Mouse (Mus musculus): ENCODE results near the gene Eno1. TPM values are rescaled to one million over a fixed set of nuclear protein-coding genes. Genes with fewer than 3 reads are reported as not detected.
"Not testable (repeated sequence)": the region's sequence is repeated elsewhere in the genome, so short reads cannot be mapped to it uniquely, and the experiment has no call there.

Gene Eno1
- total and polyA plus RNA-seq, 3 experiments, result 1,109 to 1,985 (median 1,272) TPM

DNA sequence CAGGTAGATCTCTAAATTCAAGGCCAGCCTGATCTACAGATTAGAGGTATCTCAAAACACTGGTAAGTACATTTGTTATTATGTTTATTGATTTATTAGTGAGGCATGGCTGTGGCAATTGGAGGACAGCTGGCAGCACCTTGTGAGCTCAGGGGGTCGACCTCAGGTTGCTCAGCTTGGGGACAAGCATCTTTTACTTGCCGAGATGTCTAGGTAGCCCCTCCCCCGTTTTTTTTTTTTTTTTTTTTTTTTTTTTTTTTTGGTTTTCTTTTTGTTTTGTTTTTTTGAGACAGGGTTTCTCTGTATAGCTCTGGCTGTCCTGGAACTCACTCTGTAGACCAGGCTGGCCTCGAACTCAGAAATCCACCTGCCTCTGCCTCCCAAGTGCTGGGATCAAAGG, 34.2 kb downstream of the Eno1 start:
- in situ Hi-C loops (cut with MboI; ENCODE audit: low pct_ligation_motif_present, low pct_unique_long_range_greater_than_20kb, low sequenced_read_pairs); H3K36me3 ChIP-seq (replicated peaks in 1 of 2; ENCODE audit: control insufficient read depth in 1 of 2, insufficient read depth in 1 of 2, low read length in 1 of 2); H3K79me2 ChIP-seq (replicated peaks; ENCODE audit: control insufficient read depth, extremely low read depth, insufficient read depth, poor library complexity, severe bottlenecking); H3K4me2 ChIP-seq (ENCODE audit: insufficient read depth, low read depth, poor library complexity, severe bottlenecking); H3K27me3 ChIP-seq (replicated peaks); H3K9me3 ChIP-seq (replicated peaks; ENCODE audit: low read length); H3K27ac ChIP-seq (ENCODE audit: insufficient read depth, low read depth); H3K4me3 ChIP-seq (replicated peaks in 1 of 3; ENCODE audit: low read depth in 2 of 3, low read length in 2 of 3, poor library complexity in 1 of 3); H3K9ac ChIP-seq (ENCODE audit: insufficient read depth, low read depth); dilution Hi-C loops (cut with MboI; ENCODE audit: extremely low pct_ligation_motif_present, extremely low pct_unique_long_range_greater_than_20kb, low sequenced_read_pairs); DNase-seq (ENCODE audit: extremely low read depth): not testable (repeated sequence)
- H3K4me1 ChIP-seq (ENCODE audit: control insufficient read depth in 1 of 2, insufficient read depth in 2 of 2), result peaks cover 24 to 47% of the 10 kb centered on the region in 2 experiments
- peak; percentile 81 for TF ChIP-seq ZNF384 (IDR thresholded peaks at IDR 0.05; ENCODE audit: low read depth, low read length)

- Histone ChIP-seq H3K36me3 (replicated peaks in 1 of 2; ENCODE audit: control insufficient read depth in 1 of 2, insufficient read depth in 1 of 2, low read length in 1 of 2) (no peaks in the 10 kb centered on the region), H3K9me3 (replicated peaks; ENCODE audit: low read length) (no peaks in the 10 kb centered on the region), H3K9ac (ENCODE audit: insufficient read depth, low read depth) (no peak overlapping the region), H3K79me2 (replicated peaks; ENCODE audit: control insufficient read depth, extremely low read depth, insufficient read depth, poor library complexity, severe bottlenecking) (no peaks in the 10 kb centered on the region), H3K4me2 (ENCODE audit: insufficient read depth, low read depth, poor library complexity, severe bottlenecking) (peak overlapping the region; percentile 30), H3K27me3 (replicated peaks) (no peaks in the 10 kb centered on the region), H3K4me3 (replicated peaks in 1 of 3; ENCODE audit: low read depth in 2 of 3, low read length in 2 of 3, poor library complexity in 1 of 3) (no peak overlapping the region), H3K4me1 (ENCODE audit: control insufficient read depth in 1 of 2, insufficient read depth in 2 of 2) (peaks cover 21 to 47% of the 10 kb centered on the region in 2 experiments), H3K27ac (ENCODE audit: insufficient read depth, low read depth) (no peak overlapping the region)
- in situ Hi-C loops (cut with MboI; ENCODE audit: low pct_ligation_motif_present, low pct_unique_long_range_greater_than_20kb, low sequenced_read_pairs) (no loop called here), dilution Hi-C loops (cut with MboI; ENCODE audit: extremely low pct_ligation_motif_present, extremely low pct_unique_long_range_greater_than_20kb, low sequenced_read_pairs) (no loop called here)
- DNase-seq (ENCODE audit: extremely low read depth), result peak; percentile 83
- TF ChIP-seq JUN (IDR thresholded peaks at IDR 0.05; ENCODE audit: insufficient read depth, low read depth, low read length) (no peak), TCF12 (IDR thresholded peaks at IDR 0.05; ENCODE audit: low read depth, low read length) (peak; percentile 45; the same call in 1 of the 2 replicates), BHLHE40 (IDR thresholded peaks at IDR 0.05; ENCODE audit: low read depth, low read length) (peak; percentile 96), UBTF (IDR thresholded peaks at IDR 0.05; ENCODE audit: low read depth, low read length) (no peak), NRF1 (IDR thresholded peaks at IDR 0.05; ENCODE audit: low read depth, low read length) (no peak), RAD21 (IDR thresholded peaks at IDR 0.05; ENCODE audit: low read depth, low read length) (no peak), JUND (conservative IDR thresholded peaks at IDR 0.05; ENCODE audit: low read depth, low read length) (no peak), POLR2A (IDR thresholded peaks at IDR 0.05; ENCODE audit: low read depth, low read length) (no peak), NELFE (IDR thresholded peaks at IDR 0.05; ENCODE audit: low read depth, low read length) (no peak), MYC (IDR thresholded peaks at IDR 0.05; ENCODE audit: low read depth, low read length) (peak; percentile 59; the same call in 1 of the 2 replicates), USF1 (IDR thresholded peaks at IDR 0.05; ENCODE audit: low read depth, low read length) (peak; percentile 45), HCFC1 (IDR thresholded peaks at IDR 0.05; ENCODE audit: low read depth, low read length) (no peak), USF2 (conservative IDR thresholded peaks at IDR 0.05; ENCODE audit: low read depth, low read length) (no peak), CHD1 (IDR thresholded peaks at IDR 0.05; ENCODE audit: low read depth, low read length) (no peak), EP300 (IDR thresholded peaks at IDR 0.05; ENCODE audit: low read length) (peak; percentile 68), PAX5 (IDR thresholded peaks at IDR 0.05; ENCODE audit: low read length) (no peak), KAT2A (IDR thresholded peaks at IDR 0.05; ENCODE audit: insufficient replicate concordance, low read length) (no peak), ETS1 (conservative IDR thresholded peaks at IDR 0.05; ENCODE audit: low read depth, low read length) (peak; percentile 91), SMC3 (IDR thresholded peaks at IDR 0.05; ENCODE audit: low read depth, low read length) (no peak), ZMIZ1 (IDR thresholded peaks at IDR 0.05; ENCODE audit: low read depth, low read length) (no peak), IRF4 (IDR thresholded peaks at IDR 0.05; ENCODE audit: low read depth, low read length) (peak; percentile 49; the same call in 1 of the 2 replicates), ZKSCAN1 (IDR thresholded peaks at IDR 0.05; ENCODE audit: borderline replicate concordance, low read depth, low read length) (no peak), ZC3H11A (IDR thresholded peaks at IDR 0.05; ENCODE audit: low read depth, low read length) (no peak), GABPA (IDR thresholded peaks at IDR 0.05; ENCODE audit: insufficient replicate concordance, low read depth, low read length) (no peak), MEF2A (IDR thresholded peaks at IDR 0.05; ENCODE audit: borderline replicate concordance, low read depth, low read length) (0 out of 2 replicates have a peak, but pooled peaks have one; percentile 41), ZNF384 (IDR thresholded peaks at IDR 0.05; ENCODE audit: low read depth, low read length) (no peak), RCOR1 (conservative IDR thresholded peaks at IDR 0.05; ENCODE audit: low read depth, low read length) (no peak), MXI1 (IDR thresholded peaks at IDR 0.05; ENCODE audit: low read depth, low read length) (peak; percentile 59; the same call in 1 of the 2 replicates), POLR2AphosphoS2 (IDR thresholded peaks at IDR 0.05; ENCODE audit: low read depth, low read length) (no peak), MAX (IDR thresholded peaks at IDR 0.05; ENCODE audit: low read length) (peak; percentile 79), MAFK (IDR thresholded peaks at IDR 0.05; ENCODE audit: insufficient replicate concordance, low read length) (0 out of 2 replicates have a peak, but pooled peaks have one; percentile 49), CHD2 (IDR thresholded peaks at IDR 0.05; ENCODE audit: low read length) (no peak), ELF1 (IDR thresholded peaks at IDR 0.05; ENCODE audit: low read depth, low read length) (no peak)
Measured at GRCm38 (mm10) chr4:150272725-150273124, 36.2 kb downstream of the Eno1 start.

Data from CH12.LX (cell line).